Comparison of ENCODE assay signal across 11 mouse cellular contexts in the genomic region with DNA sequence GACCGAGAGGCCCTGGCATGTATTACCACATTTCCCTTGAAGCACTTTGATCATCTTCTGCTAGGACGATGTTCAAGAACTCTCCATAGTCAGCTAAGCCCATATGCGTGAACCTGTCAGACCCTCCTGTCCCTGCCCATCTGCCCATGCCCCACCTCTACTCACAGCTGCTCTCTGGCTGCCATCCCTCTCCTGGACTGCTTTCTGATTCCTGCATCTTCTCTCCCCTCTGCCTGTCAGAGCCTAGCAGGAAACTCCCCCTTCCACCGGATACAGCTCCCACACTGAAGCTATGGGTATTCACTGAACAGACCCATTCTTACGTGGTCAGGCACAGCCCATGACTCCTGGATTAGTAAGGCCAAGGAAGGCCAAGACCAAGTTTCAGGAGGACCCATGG.
DNase-seq lines count a peak whose midpoint lies in the region; ATAC-seq and TF ChIP-seq lines count a peak whose summit lies in the region.
"Had no signal": no experiment of that assay in that cellular context is flagged by ENCODE, and none has a peak within 500 bp of the region (broad histone marks: within the 10 kb centered on the region; RNA-seq: fewer than 3 reads in every experiment).

No protein-coding gene starts in this region.

- no peak for TF ChIP-seq CTCF in intestine, postnatal 0 days (IDR thresholded peaks at IDR 0.05; ENCODE audit: low read depth)

- no peaks in the 10 kb centered on the region for H3K27me3 ChIP-seq in embryonic facial prominence, embryonic 14.5 days (replicated peaks; ENCODE audit: control insufficient read depth, insufficient read depth, low read length)
- no peaks in the 10 kb centered on the region for H3K27me3 ChIP-seq in embryonic facial prominence, embryonic 10.5 days (replicated peaks; ENCODE audit: low read depth, poor library complexity, severe bottlenecking)
- H3K27me3 ChIP-seq in heart, embryonic 13.5 days (replicated peaks), result no peaks in the 10 kb centered on the region
- H3K27me3 ChIP-seq in intestine, embryonic 15.5 days (replicated peaks), result no peaks in the 10 kb centered on the region
- no peaks in the 10 kb centered on the region for H3K27me3 ChIP-seq in intestine, postnatal 0 days (replicated peaks; ENCODE audit: control insufficient read depth, insufficient read depth, low read length)
- H3K27me3 ChIP-seq in embryonic facial prominence, embryonic 15.5 days, result no peaks in the 10 kb centered on the region
- H3K27me3 ChIP-seq: liver, embryonic 15.5 days; neural tube, embryonic 12.5 days had no signal

- H3K36me3 ChIP-seq in embryonic facial prominence, embryonic 14.5 days (ENCODE audit: control insufficient read depth, insufficient read depth, low read length), result no peaks in the 10 kb centered on the region
- H3K36me3 ChIP-seq in embryonic facial prominence, embryonic 10.5 days (replicated peaks), result no peaks in the 10 kb centered on the region
- no peaks in the 10 kb centered on the region for H3K36me3 ChIP-seq in heart, embryonic 13.5 days
- H3K36me3 ChIP-seq in intestine, embryonic 15.5 days, result no peaks in the 10 kb centered on the region
- H3K36me3 ChIP-seq in intestine, postnatal 0 days (ENCODE audit: control insufficient read depth, insufficient read depth), result no peaks in the 10 kb centered on the region
- H3K36me3 ChIP-seq in embryonic facial prominence, embryonic 15.5 days, result no peaks in the 10 kb centered on the region
- H3K36me3 ChIP-seq: liver, embryonic 15.5 days; neural tube, embryonic 12.5 days had no signal

- peaks cover 15% of the 10 kb centered on the region for H3K4me1 ChIP-seq in embryonic facial prominence, embryonic 14.5 days (ENCODE audit: control insufficient read depth, insufficient read depth, low read length)
- H3K4me1 ChIP-seq in embryonic facial prominence, embryonic 10.5 days, result peaks cover 20% of the 10 kb centered on the region
- peaks cover 43% of the 10 kb centered on the region for H3K4me1 ChIP-seq in heart, embryonic 13.5 days
- H3K4me1 ChIP-seq in intestine, embryonic 15.5 days (replicated peaks), result no peaks in the 10 kb centered on the region
- H3K4me1 ChIP-seq in intestine, postnatal 0 days (replicated peaks; ENCODE audit: control insufficient read depth, insufficient read depth, low read length), result no peaks in the 10 kb centered on the region
- 0 out of 2 replicates have a peak, but pooled peaks cover 5% of the 10 kb centered on the region for H3K4me1 ChIP-seq in embryonic facial prominence, embryonic 15.5 days
- H3K4me1 ChIP-seq: liver, embryonic 15.5 days had no signal

- H3K27ac ChIP-seq in embryonic facial prominence, embryonic 14.5 days (replicated peaks; ENCODE audit: low read depth, low read length), result peak overlapping the region; percentile 48
- no peak overlapping the region; the same call in 1 of the 2 replicates for H3K27ac ChIP-seq in embryonic facial prominence, embryonic 10.5 days (replicated peaks)
- H3K27ac ChIP-seq in heart, embryonic 13.5 days (replicated peaks), result peak overlapping the region; percentile 8; the same call in 1 of the 2 replicates
- H3K27ac ChIP-seq in intestine, embryonic 15.5 days, result 0 out of 2 replicates have a peak overlapping the region, but pooled peaks have one; percentile 36
- H3K27ac ChIP-seq in intestine, postnatal 0 days (ENCODE audit: low read depth, low read length), result no peak overlapping the region
- H3K27ac ChIP-seq in embryonic facial prominence, embryonic 15.5 days (replicated peaks), result peak overlapping the region; percentile 39; the same call in 1 of the 2 replicates
- H3K27ac ChIP-seq: liver, embryonic 15.5 days; neural tube, embryonic 12.5 days had no signal

- no peak overlapping the region for H3K4me2 ChIP-seq in embryonic facial prominence, embryonic 14.5 days (ENCODE audit: low read depth, low read length)
- no peak overlapping the region for H3K4me2 ChIP-seq in heart, embryonic 13.5 days
- no peak overlapping the region for H3K4me2 ChIP-seq in intestine, embryonic 15.5 days (replicated peaks)
- no peak overlapping the region for H3K4me2 ChIP-seq in intestine, postnatal 0 days (replicated peaks; ENCODE audit: low read depth)
- no peak overlapping the region for H3K4me2 ChIP-seq in embryonic facial prominence, embryonic 15.5 days (replicated peaks)
- H3K4me2 ChIP-seq: liver, embryonic 15.5 days; neural tube, embryonic 12.5 days had no signal

- intact Hi-C loops in left cerebral cortex, postnatal 25 days (cut with DNase I), result no loop called here

- no peaks in the 10 kb centered on the region for H3K9me3 ChIP-seq in embryonic facial prominence, embryonic 14.5 days (ENCODE audit: control insufficient read depth, low read length)
- no peaks in the 10 kb centered on the region for H3K9me3 ChIP-seq in embryonic facial prominence, embryonic 10.5 days
- H3K9me3 ChIP-seq in heart, embryonic 13.5 days, result peaks cover 5% of the 10 kb centered on the region; the same call in 1 of the 2 replicates
- H3K9me3 ChIP-seq in intestine, embryonic 15.5 days, result no peaks in the 10 kb centered on the region
- no peaks in the 10 kb centered on the region for H3K9me3 ChIP-seq in intestine, postnatal 0 days (ENCODE audit: control insufficient read depth)
- no peaks in the 10 kb centered on the region for H3K9me3 ChIP-seq in embryonic facial prominence, embryonic 15.5 days (replicated peaks)
- H3K9me3 ChIP-seq: liver, embryonic 15.5 days; neural tube, embryonic 12.5 days had no signal

- WGBS in embryonic facial prominence, embryonic 14.5 days, result 54% methylated on average over 5 of the region's 5 CpGs
- WGBS in embryonic facial prominence, embryonic 10.5 days, result 74% methylated on average over 5 of the region's 5 CpGs
- 59% methylated on average over 5 of the region's 5 CpGs for WGBS in heart, embryonic 13.5 days
- 56% methylated on average over 5 of the region's 5 CpGs for WGBS in intestine, embryonic 15.5 days
- 63% methylated on average over 5 of the region's 5 CpGs for WGBS in intestine, postnatal 0 days
- WGBS in embryonic facial prominence, embryonic 15.5 days, result 65% methylated on average over 5 of the region's 5 CpGs

- H3K4me3 ChIP-seq in embryonic facial prominence, embryonic 14.5 days (ENCODE audit: low read depth, low read length), result no peak overlapping the region
- H3K4me3 ChIP-seq in embryonic facial prominence, embryonic 10.5 days, result no peak overlapping the region
- H3K4me3 ChIP-seq in heart, embryonic 13.5 days, result no peak overlapping the region
- no peak overlapping the region for H3K4me3 ChIP-seq in intestine, embryonic 15.5 days (replicated peaks)
- no peak overlapping the region for H3K4me3 ChIP-seq in intestine, postnatal 0 days (ENCODE audit: low read depth, low read length)
- H3K4me3 ChIP-seq in embryonic facial prominence, embryonic 15.5 days (replicated peaks), result no peak overlapping the region
- H3K4me3 ChIP-seq: liver, embryonic 15.5 days; neural tube, embryonic 12.5 days had no signal

- DNase-seq in embryonic facial prominence, embryonic 14.5 days (ENCODE audit: low spot score), result peak; percentile 13
- no peak for DNase-seq in embryonic facial prominence, embryonic 10.5 days (ENCODE audit: low spot score)
- DNase-seq in heart, adult 9 months (ENCODE audit: low spot score in 2 of 2), result no peak
- no peak for DNase-seq in left cerebral cortex, postnatal 25 days (ENCODE audit: low spot score in 2 of 2)
- DNase-seq: cerebellum, adult 9-11 months had no signal

- no peak for ATAC-seq in embryonic facial prominence, embryonic 14.5 days (ENCODE audit: low read depth)
- ATAC-seq in heart, embryonic 13.5 days (ENCODE audit: extremely low read depth, insufficient number of reproducible peaks, low FRiP score, low TSS enrichment), result no peak
- ATAC-seq in intestine, embryonic 15.5 days, result no peak
- ATAC-seq in intestine, postnatal 0 days, result no peak
- 0 out of 2 replicates have a peak, but pooled peaks have one; percentile 24 for ATAC-seq in embryonic facial prominence, embryonic 15.5 days (ENCODE audit: insufficient number of reproducible peaks, low FRiP score, low TSS enrichment, low read depth)

- H3K9ac ChIP-seq in embryonic facial prominence, embryonic 14.5 days (ENCODE audit: low read depth, low read length), result no peak overlapping the region
- no peak overlapping the region for H3K9ac ChIP-seq in heart, embryonic 13.5 days
- H3K9ac ChIP-seq in intestine, embryonic 15.5 days, result no peak overlapping the region
- no peak overlapping the region for H3K9ac ChIP-seq in intestine, postnatal 0 days (ENCODE audit: low read depth, low read length)
- H3K9ac ChIP-seq in embryonic facial prominence, embryonic 15.5 days, result no peak overlapping the region
- H3K9ac ChIP-seq: liver, embryonic 15.5 days; neural tube, embryonic 12.5 days had no signal

Comparison
In these comparisons a context has a peak if more than half of its experiments do, and no peak if none do; other contexts are left out.
1. H3K27ac ChIP-seq: peak in embryonic facial prominence, embryonic 14.5 days (single experiment), heart, embryonic 13.5 days (single experiment), intestine, embryonic 15.5 days (single experiment) and embryonic facial prominence, embryonic 15.5 days (single experiment); none in embryonic facial prominence, embryonic 10.5 days (single experiment) and intestine, postnatal 0 days (single experiment).